Mouse (Mus musculus) adrenal gland, adult 18-20 months (tissue): ENCODE measurements around the gene Man1a2. TPM values are rescaled to one million over a fixed set of nuclear protein-coding genes. Genes with fewer than 3 reads are reported as not detected.

ENCODE experiments used
- DNase-seq, 2 experiments: peaks; one replicate each; pipeline ENCODE4 v3.0.0; 2021 to 2022; ENCODE audit warnings: low spot score in 2 of 2
- long read RNA-seq, 2 experiments: library from polyadenylated mRNA; stranded (forward); transcript quantifications; one replicate each; pipeline ENCODE4 v2.0.0; 2021
- total RNA-seq, 2 experiments: library from RNA; stranded (reverse); gene quantifications; 1 replicate in 1 of 2; 2 replicates in 1 of 2; pipeline ENCODE4 v1.2.3; 2021

The Man1a2 gene
- 100 to 1,000 TPM in 1 of 2 experiments, 10 to 100 TPM in 1; 81.8 to 117 TPM for total RNA-seq
- long read RNA-seq, experiment 1, full-length matches to known transcripts = 9 of 14 reads
- long read RNA-seq, experiment 1, partial matches to known transcripts = 0 of 14 reads
- long read RNA-seq, experiment 1, other reads (novel, unspliced or antisense) = 5 of 14 reads
- long read RNA-seq, experiment 2, full-length matches to known transcripts = 20 of 46 reads
- long read RNA-seq, experiment 2, partial matches to known transcripts = 16 of 46 reads
- long read RNA-seq, experiment 2, other reads (novel, unspliced or antisense) = 10 of 46 reads

DNA sequence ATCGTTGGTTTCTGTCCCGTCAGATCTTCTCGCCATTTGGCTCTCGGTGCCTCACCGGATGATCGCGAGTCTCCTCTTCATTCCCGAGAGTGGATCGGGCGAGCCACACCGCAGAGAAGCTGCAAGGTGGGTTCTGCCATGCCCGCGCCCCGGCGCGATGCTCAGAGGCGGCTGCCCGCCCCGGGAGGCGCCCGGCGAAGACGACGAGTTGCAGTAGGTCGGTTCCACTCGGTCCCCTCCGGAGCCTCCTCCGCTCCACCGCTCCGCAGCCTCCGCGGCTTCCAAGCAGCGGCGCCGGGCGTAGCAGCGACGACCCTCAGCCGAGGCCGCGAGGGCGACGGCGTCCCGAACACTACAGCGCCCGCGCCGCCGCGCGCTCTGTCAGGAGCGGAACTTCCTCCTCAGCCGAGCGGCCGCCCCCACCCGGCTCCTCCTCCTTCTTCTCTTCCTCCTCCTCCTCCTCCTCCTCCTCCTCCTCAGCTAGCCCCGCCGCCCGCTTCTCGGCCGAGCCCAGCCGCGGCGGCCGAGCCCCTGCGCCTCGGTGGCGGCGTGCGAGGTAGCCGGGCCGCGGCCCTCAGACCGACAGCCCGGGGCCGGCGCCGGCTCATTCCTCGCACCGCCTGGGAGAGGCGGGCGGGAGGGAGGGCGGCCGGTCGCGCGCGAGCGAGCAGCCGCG is at the start of gene Man1a2:
Gene Man1a2, minus strand, starts transcription at position 417 of the 676 bp plus-strand sequence.
- peak; percentile 86 to 90 for DNase-seq

DNA sequence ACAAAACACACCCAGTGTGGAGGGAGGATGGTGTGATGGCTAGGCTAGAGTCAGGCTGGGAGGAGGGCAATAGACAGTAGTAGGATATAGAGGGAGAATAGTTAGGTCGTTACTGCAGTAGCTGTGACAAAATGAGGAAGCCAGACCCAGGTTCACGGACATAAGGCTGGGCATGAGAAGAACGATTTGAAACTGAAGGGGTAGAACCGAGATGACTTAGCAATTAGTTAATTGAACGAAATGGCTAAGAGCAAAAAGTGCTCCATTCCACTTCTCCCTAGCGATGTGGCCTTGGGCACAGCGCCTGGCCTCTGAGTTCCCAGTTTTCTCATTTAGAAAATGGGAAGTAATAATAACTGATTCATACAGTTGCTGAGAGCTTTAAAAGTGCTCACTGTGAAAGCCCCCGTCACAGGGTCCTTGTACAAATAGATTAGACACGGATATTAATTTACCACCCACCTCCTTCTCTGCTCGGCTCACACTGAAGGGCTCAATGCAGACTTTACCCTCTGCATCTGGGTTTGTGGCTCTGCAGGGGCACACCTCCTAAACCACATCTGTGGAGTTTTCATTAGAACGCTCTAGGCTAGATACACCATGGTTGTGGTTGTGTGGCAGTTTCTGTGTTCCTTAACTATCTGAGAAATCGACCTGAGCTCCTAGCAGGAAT is 49.3 kb upstream of the Man1a2 start:
- DNase-seq = no peak

DNA sequence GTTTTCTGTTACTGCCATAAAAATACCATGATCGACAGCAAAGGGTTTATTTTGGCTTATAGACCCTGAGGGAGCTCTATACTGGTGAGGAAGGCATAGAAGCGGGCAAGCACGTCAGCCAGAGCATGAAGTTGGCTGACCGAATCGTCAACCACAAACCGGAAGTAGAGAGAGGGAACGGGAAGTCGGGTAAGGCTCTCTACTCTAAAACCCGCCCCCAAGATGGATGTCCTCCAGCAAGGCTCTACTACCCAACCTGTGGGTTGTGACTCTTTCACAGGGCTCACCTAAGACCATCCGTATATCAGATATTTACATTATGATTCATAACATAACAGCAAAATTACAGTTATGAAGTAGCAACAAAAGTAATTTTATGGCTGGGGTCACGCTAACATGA is 46.6 kb upstream of the Man1a2 start:
- no peak for DNase-seq

DNA sequence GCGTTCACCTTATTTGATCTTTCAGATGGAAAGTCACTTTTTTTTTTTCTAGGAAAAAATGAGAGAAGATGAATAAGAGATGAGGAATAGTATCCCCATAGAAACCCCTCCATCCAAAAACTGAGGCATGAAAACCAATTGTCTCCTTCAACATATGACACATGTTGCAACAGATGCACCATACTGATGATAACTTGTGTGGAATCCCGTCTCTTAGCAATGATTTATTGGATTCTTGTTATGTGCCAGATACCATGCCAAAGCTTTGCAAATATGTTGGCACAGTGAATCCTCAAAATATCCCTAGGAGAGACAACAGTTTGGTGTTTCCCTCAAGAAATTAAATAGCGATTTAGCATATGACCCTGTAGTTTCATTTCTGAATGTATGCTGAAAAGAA is 46.0 kb upstream of the Man1a2 start:
- DNase-seq = no peak

DNA sequence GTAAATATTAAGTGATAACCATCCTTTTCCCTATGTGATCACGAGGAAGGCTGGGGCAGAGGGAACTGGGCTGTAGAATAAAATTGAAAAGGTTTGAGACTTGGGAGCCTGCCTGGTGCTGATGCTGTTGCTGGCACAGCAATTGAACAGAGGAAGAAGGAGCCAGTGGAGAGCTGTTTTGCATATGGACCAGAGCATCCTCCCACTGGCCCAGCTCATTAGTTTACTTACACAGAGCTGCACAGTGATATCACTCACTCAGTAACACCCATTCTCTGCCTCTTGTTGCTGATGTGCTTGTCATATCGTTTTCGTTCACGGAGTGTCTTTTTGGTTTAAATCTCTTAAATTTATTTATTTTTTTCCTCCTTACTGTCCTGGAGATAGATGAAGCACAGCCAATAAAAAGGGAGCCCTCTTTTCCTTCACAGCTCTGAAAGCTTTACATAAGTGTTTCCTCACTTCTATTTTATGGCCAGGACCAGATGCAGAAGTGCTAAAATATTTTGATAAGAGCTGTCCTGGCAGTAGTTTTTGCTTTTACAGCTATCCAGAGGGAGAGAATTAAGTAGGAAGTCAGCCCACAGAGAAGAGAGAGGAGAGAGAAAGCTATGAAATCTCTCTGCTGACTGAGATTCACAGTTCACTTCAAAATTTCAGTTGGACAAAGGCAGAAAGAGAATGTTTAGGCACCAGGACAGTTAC is 42.9 kb upstream of the Man1a2 start:
- DNase-seq = no peak

GRCm38 (mm10) chr3:100725960-100726674 is 40.8 kb upstream of the Man1a2 start:
- no peak for DNase-seq

- no peak for DNase-seq
Observed at GRCm38 (mm10) chr3:100720786-100721300, 35.5 kb upstream of the Man1a2 start.

GRCm38 (mm10) chr3:100716241-100716640 is 30.9 kb upstream of the Man1a2 start:
- DNase-seq = no peak

GRCm38 (mm10) chr3:100715367-100715766 is 30.1 kb upstream of the Man1a2 start:
- DNase-seq = no peak

GRCm38 (mm10) chr3:100713142-100714005 is 28.1 kb upstream of the Man1a2 start:
- no peak for DNase-seq

DNA sequence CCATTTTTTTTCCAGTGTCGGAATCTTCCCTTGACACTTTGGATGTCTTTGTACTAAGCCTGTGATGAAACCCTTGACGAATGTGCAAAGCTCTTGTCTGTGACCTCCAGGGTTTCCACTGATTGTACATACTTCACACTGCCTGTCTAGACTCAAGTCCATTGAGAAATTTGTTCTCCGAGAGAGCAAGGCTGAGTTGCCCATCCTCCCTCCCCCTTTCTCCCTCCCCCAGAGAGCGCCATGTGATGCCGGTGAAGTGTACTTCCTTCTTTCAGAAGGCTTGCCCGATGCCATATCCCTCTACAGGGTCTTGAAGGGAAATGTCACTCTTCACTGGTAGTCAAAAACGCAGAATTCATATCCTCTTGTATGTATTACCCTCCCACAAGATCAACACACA is 26.8 kb upstream of the Man1a2 start:
- DNase-seq = no peak

- DNase-seq = no peak
Observed at GRCm38 (mm10) chr3:100711486-100711885, 26.2 kb upstream of the Man1a2 start.

DNA sequence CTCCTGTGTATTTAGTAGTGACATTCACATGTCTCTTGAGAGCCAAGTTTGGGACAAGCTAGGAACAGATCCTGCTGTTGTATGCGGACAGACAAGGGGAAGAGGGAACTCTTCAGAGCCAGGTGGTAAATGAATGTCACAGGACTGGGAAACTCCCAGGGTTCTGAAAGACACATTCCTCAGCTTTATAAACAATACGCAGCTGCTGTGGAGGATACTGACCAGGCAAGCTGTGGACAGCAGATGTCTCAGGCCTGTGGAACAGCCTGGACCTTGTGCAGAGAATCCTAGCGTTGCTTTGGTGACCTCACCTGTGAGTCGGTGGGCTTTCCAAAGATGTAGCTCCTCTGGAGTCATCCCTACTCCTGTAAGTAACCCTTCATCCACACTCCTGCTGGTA is 21.8 kb upstream of the Man1a2 start:
- DNase-seq = no peak

DNA sequence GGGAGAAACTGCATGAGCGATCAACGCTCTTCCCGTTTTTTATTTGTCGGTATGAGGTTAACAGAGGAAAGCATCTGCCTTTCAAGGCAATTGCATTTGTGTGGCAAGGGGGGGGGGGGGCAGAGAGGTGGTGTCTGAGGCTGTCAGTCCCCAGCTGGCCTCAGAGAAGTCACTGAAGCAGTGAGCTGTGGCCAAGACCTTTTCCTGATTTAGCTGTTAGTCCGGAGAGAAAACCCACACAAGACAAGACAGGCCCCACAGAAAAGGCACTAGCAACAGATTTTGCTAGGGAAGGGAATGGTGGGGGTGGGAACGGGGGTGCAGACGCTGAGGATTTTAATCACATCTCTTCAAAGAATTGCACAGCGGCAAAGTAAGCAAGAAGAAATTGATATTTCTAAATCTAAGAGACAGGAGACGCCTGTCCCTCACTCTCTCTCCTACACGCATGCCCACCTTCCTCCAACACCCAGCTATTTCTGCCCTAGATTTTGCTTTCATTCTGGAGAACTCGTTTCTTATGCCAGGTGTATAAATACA is 19.9 kb upstream of the Man1a2 start:
- DNase-seq = no peak

DNA sequence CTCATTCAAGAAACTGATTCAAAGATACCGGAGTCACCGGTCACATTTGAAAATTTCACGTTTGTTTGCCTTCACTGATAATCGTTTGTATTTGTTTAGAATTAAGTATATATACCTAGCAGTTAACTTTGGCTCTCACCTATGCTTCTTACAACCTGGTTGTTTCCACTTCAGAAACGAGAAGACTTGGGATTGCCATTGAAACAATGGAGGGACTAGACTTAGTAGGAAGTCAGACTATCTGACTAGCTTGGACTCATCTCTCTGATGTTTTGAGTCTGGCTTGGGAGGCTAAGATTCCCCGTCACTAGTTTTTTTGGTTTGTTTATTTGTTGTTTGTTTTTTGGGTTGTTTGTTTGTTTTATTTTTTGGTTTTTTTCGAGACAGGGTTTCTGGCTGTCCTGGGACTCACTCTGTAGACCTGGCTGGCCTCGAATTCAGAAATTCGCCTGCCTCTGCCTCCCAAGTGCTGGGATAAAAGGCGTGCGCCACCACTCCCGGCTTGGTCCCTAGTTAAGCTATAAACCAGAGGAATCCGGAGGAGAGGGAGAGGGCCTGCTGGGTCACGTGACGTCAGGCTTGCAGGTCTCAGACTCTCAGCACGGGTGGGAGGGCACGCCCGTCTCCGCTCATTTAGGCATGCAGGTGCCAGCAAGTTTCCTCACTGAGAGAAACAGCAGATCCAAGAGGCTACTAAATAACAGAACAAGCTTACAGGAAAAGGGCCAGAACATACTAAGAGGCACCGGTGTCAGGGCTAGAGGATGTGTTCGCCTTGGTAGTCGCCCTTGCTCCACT is 18.7 kb upstream of the Man1a2 start:
- DNase-seq = no peak

DNA sequence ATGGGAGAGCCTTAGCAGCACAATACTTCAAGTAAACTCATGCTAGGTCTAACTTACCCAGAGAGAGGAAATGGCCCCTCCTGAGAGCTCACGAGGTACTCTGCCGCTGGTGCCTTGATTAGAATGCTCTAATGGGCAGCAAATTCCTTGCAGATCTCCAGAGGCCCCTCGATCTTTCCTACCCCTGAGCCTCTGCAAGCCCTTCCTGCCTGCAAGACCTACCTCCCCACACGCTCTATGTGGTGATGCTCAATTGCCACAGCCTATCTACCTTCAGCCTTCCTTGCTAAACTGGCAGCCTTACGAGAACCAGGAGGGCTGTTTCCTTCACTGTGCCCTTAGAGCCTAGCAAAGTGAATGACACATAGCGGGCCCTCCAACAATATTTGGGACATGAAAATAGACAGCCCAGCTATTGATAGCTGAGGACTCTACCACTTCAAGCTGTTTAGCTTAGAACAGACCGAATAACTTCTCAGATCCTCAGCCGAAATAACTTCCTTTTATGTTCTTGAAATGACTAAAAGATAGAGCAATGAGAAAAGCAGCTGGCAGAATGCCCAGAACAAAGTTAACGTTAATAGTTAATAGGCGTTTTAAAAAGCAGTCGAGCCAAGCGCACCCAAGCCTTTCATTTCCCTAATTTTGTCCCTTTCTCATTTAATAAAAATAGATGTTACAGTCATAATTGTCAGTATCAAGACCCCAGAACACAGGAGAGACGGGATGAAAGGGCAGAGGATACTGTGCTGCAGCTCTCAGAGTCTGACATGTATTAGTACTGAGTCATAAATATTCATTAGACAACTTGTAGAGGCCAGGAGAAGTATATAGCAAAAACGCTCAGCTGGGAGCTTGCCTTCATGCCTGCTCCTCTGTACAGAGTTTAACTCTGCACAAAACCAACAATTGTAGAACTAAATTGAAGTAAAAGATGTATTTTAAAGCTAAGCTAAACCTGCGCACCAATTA is 17.9 kb upstream of the Man1a2 start:
- no peak for DNase-seq

GRCm38 (mm10) chr3:100688747-100689146 is 3.4 kb upstream of the Man1a2 start:
- DNase-seq = no peak
